Mouse (Mus musculus) cerebellum, adult 2 months (tissue): Measurements from ENCODE around the gene Tmtc1. TPM values are rescaled to one million over a fixed set of nuclear protein-coding genes. Genes with fewer than 3 reads are reported as not detected.

Source experiments
- DNase-seq, 2 experiments: peaks; one replicate each; pipeline ENCODE4 v3.0.0; 2021
- H3K27ac ChIP-seq: fragments of 200-500 bp; 2 replicates; pipeline ENCODE4 v1.5.1; 2012; ENCODE audit warnings: low read length, control low read depth, inconsistent platforms; ENCODE audit not compliant: insufficient read depth
- H3K27me3 ChIP-seq: fragments of 200-500 bp; 2 replicates; pipeline ENCODE4 v1.6.1; 2012; ENCODE audit warnings: inconsistent platforms, mild to moderate bottlenecking, low read length, moderate library complexity; ENCODE audit not compliant: control insufficient read depth, insufficient read depth
- H3K4me1 ChIP-seq: fragments of 200-500 bp; 2 replicates; pipeline ENCODE4 v1.6.1; 2011; ENCODE audit warnings: low read length; ENCODE audit not compliant: control insufficient read depth, insufficient read depth
- H3K4me3 ChIP-seq: fragments of 200-500 bp; replicated peaks from 2 replicates; pipeline ENCODE3; 2011; ENCODE audit warnings: mild to moderate bottlenecking, low read depth, low read length, control low read depth; ENCODE audit not compliant: insufficient read depth
- CTCF ChIP-seq: fragments of 200-500 bp; IDR thresholded peaks from 2 replicates; pipeline ENCODE4 v1.5.1; 2011; ENCODE audit warnings: low read depth, mild to moderate bottlenecking, control low read depth, low read length, moderate library complexity, borderline replicate concordance; ENCODE audit not compliant: insufficient read depth
- POLR2A ChIP-seq: fragments of 200-500 bp; IDR thresholded peaks from 2 replicates; pipeline ENCODE4 v1.6.1; 2011; ENCODE audit warnings: low read length, control low read depth, borderline replicate concordance; ENCODE audit not compliant: insufficient read depth
- WGBS: fragments of 180-500 bp; shearing (Covaris S2); methylation state at CpG from one replicate; pipeline ENCODE4 v1.1.7; 2018; 5-methylcytosine and 5-hydroxymethylcytosine counted together
- polyA plus RNA-seq: library from polyadenylated mRNA; depleted of rRNA; stranded (reverse); fragments of >200 nt; gene quantifications from 2 replicates; pipeline ENCODE4 v1.2.3, GENCODE M21; 2012

Tmtc1 gene
- polyA plus RNA-seq, 1 experiment, result 18.5 TPM

GRCm38 (mm10) chr6:148397270-148397669, 46.9 kb downstream of the Tmtc1 start:
- Histone ChIP-seq H3K4me1 (no peaks in the 10 kb centered on the region), H3K27me3 (no peaks in the 10 kb centered on the region; the same call in 1 of the 2 replicates), H3K4me3 (no peak overlapping the region), H3K27ac (no peak overlapping the region)
- DNase-seq, result no peak
- TF ChIP-seq CTCF (no peak), POLR2A (no peak)
- 61% methylated on average over 5 of the region's 5 CpGs for WGBS

- no peak overlapping the region for H3K4me3 ChIP-seq
Measured at GRCm38 (mm10) chr6:148395272-148395671, 48.9 kb downstream of the Tmtc1 start.

DNA sequence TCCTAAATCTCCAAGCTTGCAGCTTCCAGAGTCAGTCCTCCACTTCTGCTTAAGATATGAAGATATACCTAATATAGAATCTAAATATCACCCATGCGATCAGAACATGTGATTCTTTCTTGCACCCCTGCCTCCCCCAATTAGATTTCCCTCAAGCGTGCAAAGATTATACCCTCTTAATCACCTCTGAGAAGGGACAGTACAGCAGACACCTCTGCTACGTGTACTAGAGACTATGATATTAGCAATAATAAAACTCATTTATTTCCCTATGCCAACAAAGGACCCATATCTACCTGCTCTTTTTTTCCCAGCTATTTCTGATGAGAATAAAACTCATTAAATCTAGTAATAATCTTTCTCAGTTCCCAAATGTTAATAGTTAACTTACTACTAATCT, 49.9 kb downstream of the Tmtc1 start:
- no peak for DNase-seq
- Histone ChIP-seq H3K27me3 (no peaks in the 10 kb centered on the region; the same call in 1 of the 2 replicates), H3K4me3 (no peak overlapping the region), H3K27ac (no peak overlapping the region), H3K4me1 (no peaks in the 10 kb centered on the region)
- WGBS, result 99% methylated on average over 3 of the region's 3 CpGs
- TF ChIP-seq POLR2A (no peak), CTCF (no peak)

More at GRCm38 (mm10) chr6:148395272-148395671, 48.9 kb downstream of the Tmtc1 start:
- no peaks in the 10 kb centered on the region; the same call in 1 of the 2 replicates for H3K27me3 ChIP-seq
- no peak overlapping the region for H3K27ac ChIP-seq
- 94% methylated on average over 3 of the region's 3 CpGs for WGBS
- H3K4me1 ChIP-seq, result no peaks in the 10 kb centered on the region
- TF ChIP-seq CTCF (no peak), POLR2A (no peak)
- DNase-seq, result no peak

DNA sequence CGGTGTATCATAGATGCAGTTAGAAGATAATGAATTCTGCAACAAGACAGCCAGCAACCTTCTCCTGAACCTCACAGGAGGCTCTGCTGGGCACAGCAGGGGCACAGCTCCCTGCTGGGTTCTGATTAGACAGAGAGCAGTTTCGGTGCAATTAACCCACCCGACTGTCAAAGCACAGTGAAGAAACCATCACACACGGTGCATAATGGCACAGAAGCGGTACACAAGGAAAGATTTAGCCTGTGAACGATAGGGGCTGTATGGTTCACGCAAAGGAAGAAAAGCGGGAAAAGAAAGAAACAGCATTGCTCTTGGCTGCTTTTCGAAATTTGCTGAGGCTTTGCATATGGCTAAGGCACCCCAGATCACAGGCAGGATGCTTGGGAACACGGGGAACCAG, 52.0 kb downstream of the Tmtc1 start:
- DNase-seq, result no peak
- Histone ChIP-seq H3K4me3 (no peak overlapping the region), H3K27me3 (no peaks in the 10 kb centered on the region; the same call in 1 of the 2 replicates), H3K4me1 (no peaks in the 10 kb centered on the region), H3K27ac (no peak overlapping the region)
- 13% methylated on average over 10 of the region's 10 CpGs for WGBS
- TF ChIP-seq POLR2A (no peak), CTCF (no peak)

DNA sequence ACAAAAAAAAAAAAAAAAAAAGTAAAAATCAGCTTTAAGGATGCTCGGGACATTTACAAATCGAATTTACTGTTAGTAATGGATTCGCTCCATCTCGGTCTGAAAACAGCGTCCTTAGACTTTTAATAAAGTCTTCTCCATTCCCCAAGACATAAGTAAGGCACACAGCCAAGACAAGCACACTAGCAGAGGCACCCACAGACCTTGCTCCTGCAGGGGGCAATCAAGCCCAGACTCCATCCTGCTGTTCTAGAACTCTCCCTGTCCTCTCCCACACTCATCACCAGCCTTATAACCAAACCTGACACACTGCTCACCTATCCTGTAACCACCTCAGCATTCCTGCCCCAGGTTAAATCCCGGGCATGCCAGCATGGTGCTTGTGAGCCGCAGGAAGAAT, 52.9 kb downstream of the Tmtc1 start:
- no peaks in the 10 kb centered on the region for H3K4me1 ChIP-seq
- TF ChIP-seq POLR2A (no peak), CTCF (no peak)
- no peak for DNase-seq
- H3K27me3 ChIP-seq, result no peaks in the 10 kb centered on the region; the same call in 1 of the 2 replicates
- peak overlapping the region; percentile 80; the same call in 1 of the 2 replicates for H3K27ac ChIP-seq
- 33% methylated on average over 7 of the region's 7 CpGs for whole genome bisulfite sequencing
- H3K4me3 ChIP-seq, result no peak overlapping the region

- H3K27me3 ChIP-seq, result no peaks in the 10 kb centered on the region; the same call in 1 of the 2 replicates
- no peak for TF ChIP-seq POLR2A
- no peak for TF ChIP-seq CTCF
- no peaks in the 10 kb centered on the region for H3K4me1 ChIP-seq
- H3K27ac ChIP-seq, result no peak overlapping the region; the same call in 1 of the 2 replicates
- 21% methylated on average over 4 of the region's 4 CpGs for WGBS
- no peak overlapping the region for H3K4me3 ChIP-seq
- DNase-seq, result no peak
Measured at GRCm38 (mm10) chr6:148390630-148391276, 53.4 kb downstream of the Tmtc1 start.

GRCm38 (mm10) chr6:148387990-148388389, 56.2 kb downstream of the Tmtc1 start:
- H3K4me3 ChIP-seq, result no peak overlapping the region

More at GRCm38 (mm10) chr6:148387990-148388389, 56.2 kb downstream of the Tmtc1 start:
- H3K27me3 ChIP-seq, result no peaks in the 10 kb centered on the region; the same call in 1 of the 2 replicates
- TF ChIP-seq POLR2A (no peak), CTCF (no peak)
- 55% methylated on average over 1 of the region's 1 CpGs for WGBS
- DNase-seq, result no peak
- no peak overlapping the region for H3K27ac ChIP-seq
- no peaks in the 10 kb centered on the region for H3K4me1 ChIP-seq
